Mouse (Mus musculus): ENCODE results near the gene Dnajb5. TPM values are rescaled to one million over a fixed set of nuclear protein-coding genes. Genes with fewer than 3 reads are reported as not detected.

Gene Dnajb5
- polyA plus RNA-seq, 1 experiment from 2014 or later: 82.4 TPM

DNA sequence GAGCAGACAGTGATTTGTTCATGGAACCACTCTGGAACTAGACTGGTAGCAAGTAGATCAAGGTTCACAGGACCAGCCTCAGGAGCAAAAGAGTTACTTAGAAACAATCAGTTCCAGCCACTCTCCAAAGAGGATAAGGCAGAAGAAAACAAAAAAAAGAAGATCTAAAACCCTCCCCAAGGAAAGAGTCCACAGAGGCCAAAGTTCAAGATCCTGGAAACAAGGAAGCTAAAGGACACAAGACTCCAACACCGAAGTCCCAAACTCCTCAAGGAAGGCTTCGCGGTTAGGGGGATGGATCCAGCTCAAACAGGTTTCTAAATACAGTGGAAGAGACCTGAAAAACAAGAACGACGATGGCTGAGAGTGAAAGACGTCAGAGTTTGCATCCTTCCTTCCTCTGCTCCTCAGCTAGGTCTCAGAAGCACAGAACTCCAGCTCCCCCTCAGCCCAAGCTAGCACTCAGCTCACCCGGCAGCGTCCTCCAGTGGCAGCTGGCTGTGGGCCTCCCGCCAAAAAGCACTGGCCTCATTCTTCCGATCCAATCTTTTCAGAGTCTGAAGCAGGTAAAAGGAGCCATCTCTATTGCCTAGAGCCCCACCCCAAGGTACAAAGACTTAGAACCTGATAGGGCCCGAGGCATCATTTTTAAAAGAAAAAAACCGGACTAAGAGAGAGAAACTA is 53.3 kb downstream of the Dnajb5 start:
- no peaks in the 10 kb centered on the region for H3K9me3 ChIP-seq (ENCODE audit: control insufficient read depth, low read length)
- H3K4me2 ChIP-seq (ENCODE audit: low read length): no peak overlapping the region
- peaks cover 13% of the 10 kb centered on the region for H3K4me1 ChIP-seq (replicated peaks; ENCODE audit: control insufficient read depth, insufficient read depth, low read length)
- H3K9ac ChIP-seq (replicated peaks; ENCODE audit: low read depth, low read length): no peak overlapping the region
- H3K36me3 ChIP-seq (ENCODE audit: control insufficient read depth, insufficient read depth): no peaks in the 10 kb centered on the region
- H3K27me3 ChIP-seq (replicated peaks; ENCODE audit: control insufficient read depth, insufficient read depth, low read length): no peaks in the 10 kb centered on the region
- no peak for ATAC-seq
- 73% methylated on average over 12 of the region's 12 CpGs for WGBS
- H3K4me3 ChIP-seq (replicated peaks; ENCODE audit: low read length): no peak overlapping the region
- H3K27ac ChIP-seq (ENCODE audit: low read length): no peak overlapping the region

DNA sequence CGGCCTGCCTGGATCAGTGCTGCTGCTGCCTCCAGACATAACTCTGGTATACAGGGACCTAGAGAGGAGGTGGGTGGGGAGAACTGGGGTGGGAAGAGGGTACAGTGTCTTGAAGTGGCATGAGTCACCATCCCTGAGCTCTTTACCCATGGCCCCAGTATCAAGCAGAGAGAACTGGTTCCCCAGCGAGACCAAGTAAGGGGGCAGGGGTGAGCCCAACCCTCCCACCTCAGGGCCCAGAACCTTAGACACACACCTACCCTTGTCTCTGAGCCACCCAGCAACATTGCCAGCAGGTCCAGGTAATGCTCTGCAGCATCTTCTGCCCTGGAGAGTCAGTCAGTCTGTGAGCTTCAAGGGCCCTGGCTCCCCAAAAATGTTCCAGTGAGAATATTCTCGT is 55.3 kb downstream of the Dnajb5 start:
- ATAC-seq: no peak
- H3K9ac ChIP-seq (replicated peaks; ENCODE audit: low read depth, low read length): no peak overlapping the region
- no peak overlapping the region for H3K4me2 ChIP-seq (ENCODE audit: low read length)
- no peak overlapping the region for H3K4me3 ChIP-seq (replicated peaks; ENCODE audit: low read length)
- no peak overlapping the region for H3K27ac ChIP-seq (ENCODE audit: low read length)
- H3K9me3 ChIP-seq (ENCODE audit: control insufficient read depth, low read length): no peaks in the 10 kb centered on the region
- no peaks in the 10 kb centered on the region for H3K36me3 ChIP-seq (ENCODE audit: control insufficient read depth, insufficient read depth)
- no peaks in the 10 kb centered on the region for H3K27me3 ChIP-seq (replicated peaks; ENCODE audit: control insufficient read depth, insufficient read depth, low read length)
- 96% methylated on average over 3 of the region's 3 CpGs for WGBS
- peaks cover 9% of the 10 kb centered on the region for H3K4me1 ChIP-seq (replicated peaks; ENCODE audit: control insufficient read depth, insufficient read depth, low read length)

DNA sequence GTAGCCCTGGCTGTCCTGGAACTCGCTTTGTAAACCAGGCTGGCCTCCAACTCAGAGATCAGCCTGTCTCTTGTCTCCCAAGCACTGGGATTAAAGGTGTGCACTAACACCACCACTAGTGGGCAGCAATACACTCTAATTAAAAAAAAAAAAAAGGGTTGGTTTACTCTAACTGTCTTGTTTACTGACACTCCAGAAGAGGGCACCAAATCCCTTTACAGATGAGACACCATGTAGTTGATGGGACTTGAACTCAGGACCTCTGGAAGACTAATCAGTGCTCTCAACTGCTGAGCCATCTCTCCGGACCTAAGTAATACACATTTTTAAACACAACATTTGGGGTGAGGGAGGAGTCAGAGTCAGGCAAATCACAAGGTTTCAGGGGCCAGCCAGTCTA is 56.2 kb downstream of the Dnajb5 start:
- no peak overlapping the region for H3K4me2 ChIP-seq (ENCODE audit: low read length)
- no peak for ATAC-seq
- H3K36me3 ChIP-seq (ENCODE audit: control insufficient read depth, insufficient read depth): no peaks in the 10 kb centered on the region
- no peak overlapping the region for H3K4me3 ChIP-seq (replicated peaks; ENCODE audit: low read length)
- no peaks in the 10 kb centered on the region for H3K9me3 ChIP-seq (ENCODE audit: control insufficient read depth, low read length)
- no peak overlapping the region for H3K27ac ChIP-seq (ENCODE audit: low read length)
- no peaks in the 10 kb centered on the region for H3K27me3 ChIP-seq (replicated peaks; ENCODE audit: control insufficient read depth, insufficient read depth, low read length)
- H3K9ac ChIP-seq (replicated peaks; ENCODE audit: low read depth, low read length): no peak overlapping the region
- WGBS: 49% methylated on average over 2 of the region's 2 CpGs
- H3K4me1 ChIP-seq (replicated peaks; ENCODE audit: control insufficient read depth, insufficient read depth, low read length): peaks cover 11% of the 10 kb centered on the region

Other genes with a start within 250 kb of the Dnajb5 start
- 0.86 TPM in 1 of 2 replicates, not detected in the other for gene 4930578G10Rik, start 214.3 kb upstream of the Dnajb5 start, polyA plus RNA-seq (2015; fragmentation: Nextera tagmentation; extraction: Ambion mirVana)
- gene Ccl19, start 193.2 kb upstream of the Dnajb5 start, polyA plus RNA-seq (2015; fragmentation: Nextera tagmentation; extraction: Ambion mirVana): not detected in 2 replicates
- gene Ccl21a, start 175.8 kb upstream of the Dnajb5 start, polyA plus RNA-seq (2015; fragmentation: Nextera tagmentation; extraction: Ambion mirVana): 0.58 and 0.62 TPM in 2 replicates
- gene Fam205a1, start 95.9 kb upstream of the Dnajb5 start, polyA plus RNA-seq (2015; fragmentation: Nextera tagmentation; extraction: Ambion mirVana): 0.15 TPM in 1 of 2 replicates, not detected in the other
- 0.24 and 0.49 TPM in 2 replicates for gene Gm12394, start 93.0 kb upstream of the Dnajb5 start, polyA plus RNA-seq (2015; fragmentation: Nextera tagmentation; extraction: Ambion mirVana)
- gene Fam205c, start 75.6 kb upstream of the Dnajb5 start, polyA plus RNA-seq (2015; fragmentation: Nextera tagmentation; extraction: Ambion mirVana): 1.4 and 1.6 TPM in 2 replicates
- gene Phf24, start 33.2 kb upstream of the Dnajb5 start, polyA plus RNA-seq (2015; fragmentation: Nextera tagmentation; extraction: Ambion mirVana): 25.2 and 33.6 TPM in 2 replicates
- 0.51 and 0.60 TPM in 2 replicates for gene 1700022I11Rik, start 19.8 kb downstream of the Dnajb5 start, polyA plus RNA-seq (2015; fragmentation: Nextera tagmentation; extraction: Ambion mirVana)
- gene Vcp, start 50.7 kb downstream of the Dnajb5 start, polyA plus RNA-seq (2015; fragmentation: Nextera tagmentation; extraction: Ambion mirVana): 509 and 532 TPM in 2 replicates
- 32.8 and 33.2 TPM in 2 replicates for gene Fancg, start 60.7 kb downstream of the Dnajb5 start, polyA plus RNA-seq (2015; fragmentation: Nextera tagmentation; extraction: Ambion mirVana)
- gene Pigo, start 76.0 kb downstream of the Dnajb5 start, polyA plus RNA-seq (2015; fragmentation: Nextera tagmentation; extraction: Ambion mirVana): 20.9 and 24.5 TPM in 2 replicates
- gene Stoml2, start 81.9 kb downstream of the Dnajb5 start, polyA plus RNA-seq (2015; fragmentation: Nextera tagmentation; extraction: Ambion mirVana): 237 and 238 TPM in 2 replicates
- gene Fam214b, start 96.4 kb downstream of the Dnajb5 start, polyA plus RNA-seq (2015; fragmentation: Nextera tagmentation; extraction: Ambion mirVana): 39.2 and 48.2 TPM in 2 replicates
- gene Unc13b, start 109.1 kb downstream of the Dnajb5 start, polyA plus RNA-seq (2015; fragmentation: Nextera tagmentation; extraction: Ambion mirVana): 15.5 and 21.6 TPM in 2 replicates